Mouse (Mus musculus): ENCODE measurements around the gene Tcf19. TPM values are rescaled to one million over a fixed set of nuclear protein-coding genes. Genes with fewer than 3 reads are reported as not detected.
"Not testable (repeated sequence)": the region's sequence is repeated elsewhere in the genome, so short reads cannot be mapped to it uniquely, and the experiment has no call there.

Gene Tcf19
- polyA plus RNA-seq, 1 experiment from 2014 or later: 10.8 TPM

DNA sequence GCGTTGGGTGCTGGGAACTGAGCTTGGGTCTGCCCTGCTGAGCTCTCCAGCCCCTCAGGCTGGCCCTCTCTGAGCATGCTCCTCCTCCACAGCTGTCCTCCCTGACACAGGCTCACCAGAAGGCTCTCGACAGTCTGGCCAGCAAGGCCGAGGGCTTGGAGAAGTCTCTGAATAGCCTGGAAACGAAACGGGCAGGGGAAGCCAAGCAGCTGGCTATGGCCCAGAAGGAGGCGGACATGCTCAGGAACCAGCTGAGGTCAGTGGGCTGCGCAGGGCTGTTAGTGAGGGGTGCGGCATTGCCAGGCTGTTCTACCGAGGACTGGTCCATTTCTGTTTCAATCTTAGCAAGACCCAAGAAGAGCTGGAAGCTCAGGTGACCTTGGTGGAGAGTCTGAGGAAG, 7.7 kb upstream of the Tcf19 start:
- ATAC-seq (replicated peaks): no peak
- H3K36me3 ChIP-seq (replicated peaks): no peaks in the 10 kb centered on the region
- no peak overlapping the region for H3K4me2 ChIP-seq
- H3K4me1 ChIP-seq: no peaks in the 10 kb centered on the region
- no peak overlapping the region for H3K9ac ChIP-seq
- H3K27me3 ChIP-seq (replicated peaks): no peaks in the 10 kb centered on the region
- H3K4me3 ChIP-seq: no peak overlapping the region
- WGBS: 88% methylated on average over 9 of the region's 9 CpGs
- no peak overlapping the region for H3K27ac ChIP-seq
- no peaks in the 10 kb centered on the region for H3K9me3 ChIP-seq

DNA sequence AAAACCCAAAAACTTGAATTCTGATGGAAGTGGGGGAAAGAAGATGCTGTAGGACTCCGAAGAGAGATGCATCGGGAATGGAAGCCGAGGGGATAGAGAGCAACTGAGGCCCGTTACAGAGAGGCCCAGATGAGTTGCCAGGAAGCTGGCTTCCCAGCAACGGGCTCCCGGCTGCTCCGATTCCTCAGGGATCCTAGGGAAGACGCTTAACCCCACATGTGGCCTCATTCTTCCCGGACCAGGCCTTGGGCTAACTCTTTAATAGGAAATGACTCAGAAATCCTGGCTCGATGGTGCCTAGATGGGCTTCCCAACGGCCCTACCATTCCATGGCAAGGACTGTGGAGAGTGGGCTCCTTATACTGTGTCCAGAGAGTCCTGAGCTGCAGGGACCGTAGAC, 902 bp upstream of the Tcf19 start:
- no peak for ATAC-seq (replicated peaks)
- 9% methylated on average over 12 of the region's 12 CpGs for WGBS

GRCm38 (mm10) chr17:35515911-35516640, 548 bp downstream of the Tcf19 start:
- H3K27me3 ChIP-seq (replicated peaks): 0 out of 2 replicates have a peak, but pooled peaks cover 2% of the 10 kb centered on the region
- 7% methylated on average over 25 of the region's 25 CpGs for WGBS

More for the DNA sequence above, 902 bp upstream of the Tcf19 start:
- H3K27me3 ChIP-seq (replicated peaks): 0 out of 2 replicates have a peak, but pooled peaks cover 2% of the 10 kb centered on the region
- peak overlapping the region; percentile 62 for H3K4me3 ChIP-seq
- no peak overlapping the region for H3K27ac ChIP-seq
- H3K36me3 ChIP-seq (replicated peaks): no peaks in the 10 kb centered on the region
- H3K9ac ChIP-seq: no peak overlapping the region
- no peaks in the 10 kb centered on the region for H3K9me3 ChIP-seq
- H3K4me1 ChIP-seq: peaks cover 16% of the 10 kb centered on the region
- peak overlapping the region; percentile 89 for H3K4me2 ChIP-seq

DNA sequence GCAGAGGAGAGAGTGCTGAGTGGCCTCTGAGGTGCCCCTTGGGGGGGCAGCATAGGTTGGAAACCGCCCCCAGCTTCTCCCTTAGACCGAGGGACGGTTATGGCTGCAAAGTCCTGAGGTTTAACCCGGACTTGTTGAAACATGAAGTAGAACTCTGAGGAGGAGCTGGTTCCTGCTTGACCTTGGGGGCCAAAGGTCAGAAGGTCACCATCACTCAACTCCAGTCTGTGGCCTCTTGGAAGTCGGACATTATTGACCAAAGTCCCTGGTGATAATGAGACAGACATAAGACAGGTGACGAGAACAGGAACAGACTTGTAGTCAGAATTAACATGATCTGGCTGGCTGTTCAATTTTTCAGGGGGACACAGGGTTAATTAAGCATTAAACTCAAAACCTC, 1.9 kb downstream of the Tcf19 start:
- ATAC-seq (replicated peaks): no peak
- H3K4me1 ChIP-seq: peaks cover 16% of the 10 kb centered on the region
- H3K9me3 ChIP-seq: no peaks in the 10 kb centered on the region
- H3K9ac ChIP-seq: no peak overlapping the region
- 56% methylated on average over 6 of the region's 6 CpGs for WGBS
- H3K36me3 ChIP-seq (replicated peaks): no peaks in the 10 kb centered on the region
- H3K4me2 ChIP-seq: no peak overlapping the region
- H3K27ac ChIP-seq: no peak overlapping the region
- H3K4me3 ChIP-seq: no peak overlapping the region
- 0 out of 2 replicates have a peak, but pooled peaks cover 2% of the 10 kb centered on the region for H3K27me3 ChIP-seq (replicated peaks)

More at GRCm38 (mm10) chr17:35515911-35516640, 548 bp downstream of the Tcf19 start:
- peak overlapping the region; percentile 89 for H3K4me2 ChIP-seq
- peak overlapping the region; percentile 62 for H3K4me3 ChIP-seq
- peaks cover 16% of the 10 kb centered on the region for H3K4me1 ChIP-seq
- peak; percentile 24; the same call in 1 of the 2 replicates for ATAC-seq (replicated peaks)
- H3K9ac ChIP-seq: peak overlapping the region; percentile 27; the same call in 1 of the 2 replicates
- H3K9me3 ChIP-seq: no peaks in the 10 kb centered on the region
- H3K27ac ChIP-seq: no peak overlapping the region
- no peaks in the 10 kb centered on the region for H3K36me3 ChIP-seq (replicated peaks)

DNA sequence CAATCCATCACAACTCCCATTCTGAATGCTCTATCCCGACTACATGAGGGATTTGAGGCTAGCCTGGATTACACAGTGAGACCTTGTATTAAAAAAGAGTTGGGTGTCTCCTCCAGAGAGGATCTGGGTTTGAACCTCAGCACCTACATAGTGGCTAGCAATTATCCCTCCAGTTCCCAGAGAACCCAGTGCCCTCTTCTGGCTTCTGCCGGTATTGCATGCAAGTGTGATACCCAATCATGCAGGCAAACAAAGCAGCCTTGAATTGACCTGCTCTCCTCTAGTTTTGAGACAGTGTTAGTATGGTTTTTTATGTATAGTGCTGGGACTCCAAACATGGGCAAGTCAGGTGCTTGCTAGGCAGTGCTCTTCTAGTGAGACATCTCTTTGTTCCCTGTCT, 2.7 kb downstream of the Tcf19 start:
- ATAC-seq (replicated peaks): no peak
- no peak overlapping the region for H3K27ac ChIP-seq
- H3K4me3 ChIP-seq: no peak overlapping the region
- no peaks in the 10 kb centered on the region for H3K36me3 ChIP-seq (replicated peaks)
- WGBS: 20% methylated on average over 2 of the region's 2 CpGs
- 0 out of 2 replicates have a peak, but pooled peaks cover 2% of the 10 kb centered on the region for H3K27me3 ChIP-seq (replicated peaks)
- no peak overlapping the region for H3K4me2 ChIP-seq
- peaks cover 16% of the 10 kb centered on the region for H3K4me1 ChIP-seq
- no peak overlapping the region for H3K9ac ChIP-seq
- H3K9me3 ChIP-seq: no peaks in the 10 kb centered on the region

DNA sequence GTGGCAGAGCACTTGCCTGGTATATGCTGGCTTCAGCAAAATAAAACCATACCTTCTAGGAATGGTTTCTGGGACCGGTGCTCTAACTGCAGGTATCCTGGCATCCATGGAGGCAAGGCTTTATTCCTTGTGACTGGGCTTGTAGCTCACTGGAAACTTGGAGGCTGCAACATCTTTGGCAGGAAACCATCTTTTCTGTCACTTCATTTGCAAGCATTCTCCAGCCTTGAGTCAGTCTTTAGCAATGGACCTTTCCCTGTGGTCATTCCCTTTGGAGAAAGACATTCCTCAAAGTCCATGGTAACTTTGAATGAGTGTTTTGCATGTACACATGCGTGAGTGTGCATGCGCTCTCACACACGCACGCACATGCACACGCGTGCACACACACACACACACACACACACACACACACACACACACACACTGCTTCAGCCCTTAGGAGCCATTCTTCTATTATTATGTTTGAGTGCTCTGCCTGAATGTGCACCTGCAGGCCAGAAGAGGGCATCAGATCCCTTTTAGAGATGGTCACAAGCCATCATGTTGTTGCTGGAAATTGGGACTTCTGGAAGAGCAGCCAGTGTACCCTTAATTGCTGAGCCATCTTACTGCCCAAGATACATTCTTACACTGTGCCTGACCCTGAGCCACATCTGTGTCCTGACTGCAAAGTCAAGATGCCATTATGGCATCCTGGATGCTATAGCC, 3.6 kb downstream of the Tcf19 start:
- H3K9ac ChIP-seq: no peak overlapping the region
- no peaks in the 10 kb centered on the region for H3K9me3 ChIP-seq
- peaks cover 3% of the 10 kb centered on the region; the same call in 1 of the 2 replicates for H3K27me3 ChIP-seq (replicated peaks)
- no peaks in the 10 kb centered on the region for H3K36me3 ChIP-seq (replicated peaks)
- no peak overlapping the region for H3K4me2 ChIP-seq
- H3K4me1 ChIP-seq: peaks cover 16% of the 10 kb centered on the region
- no peak for ATAC-seq (replicated peaks)
- WGBS: 90% methylated on average over 7 of the region's 7 CpGs
- no peak overlapping the region for H3K4me3 ChIP-seq
- H3K27ac ChIP-seq: no peak overlapping the region

- no peaks in the 10 kb centered on the region for H3K4me1 ChIP-seq
- H3K4me3 ChIP-seq: no peak overlapping the region
- H3K27me3 ChIP-seq (replicated peaks): peaks cover 20% of the 10 kb centered on the region
- no peaks in the 10 kb centered on the region for H3K9me3 ChIP-seq
- H3K36me3 ChIP-seq (replicated peaks): no peaks in the 10 kb centered on the region
- no peak overlapping the region for H3K27ac ChIP-seq
- H3K9ac ChIP-seq: no peak overlapping the region
- no peak overlapping the region for H3K4me2 ChIP-seq
- WGBS: 34% methylated on average over 8 of the region's 8 CpGs
- no peak for ATAC-seq (replicated peaks)
Measured at GRCm38 (mm10) chr17:35509284-35509683, 7.3 kb downstream of the Tcf19 start.

DNA sequence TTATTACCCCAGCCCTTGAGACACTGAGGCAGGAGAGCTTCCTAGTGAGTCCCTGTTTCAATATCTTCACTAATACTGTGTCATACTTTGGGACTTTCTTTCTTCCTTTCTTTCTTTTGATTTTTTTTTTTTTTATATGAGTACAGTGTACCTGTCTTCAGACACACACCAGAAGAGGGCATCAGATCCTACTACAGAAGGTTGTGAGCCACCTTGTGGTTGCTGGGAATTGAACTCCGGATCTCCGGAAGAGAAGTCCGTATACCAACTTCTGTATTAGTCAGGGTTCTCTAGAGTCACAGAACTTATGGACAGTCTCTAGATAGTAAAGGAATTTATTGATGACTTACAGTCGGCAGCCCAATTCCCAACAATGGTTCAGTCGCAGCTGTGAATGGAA, 8.3 kb downstream of the Tcf19 start:
- H3K4me1 ChIP-seq; H3K4me2 ChIP-seq; H3K4me3 ChIP-seq; H3K9me3 ChIP-seq; H3K36me3 ChIP-seq (replicated peaks); H3K9ac ChIP-seq; H3K27ac ChIP-seq; ATAC-seq (replicated peaks): not testable (repeated sequence)
- 55% methylated on average over 5 of the region's 5 CpGs for WGBS
- peaks cover 20% of the 10 kb centered on the region for H3K27me3 ChIP-seq (replicated peaks)

DNA sequence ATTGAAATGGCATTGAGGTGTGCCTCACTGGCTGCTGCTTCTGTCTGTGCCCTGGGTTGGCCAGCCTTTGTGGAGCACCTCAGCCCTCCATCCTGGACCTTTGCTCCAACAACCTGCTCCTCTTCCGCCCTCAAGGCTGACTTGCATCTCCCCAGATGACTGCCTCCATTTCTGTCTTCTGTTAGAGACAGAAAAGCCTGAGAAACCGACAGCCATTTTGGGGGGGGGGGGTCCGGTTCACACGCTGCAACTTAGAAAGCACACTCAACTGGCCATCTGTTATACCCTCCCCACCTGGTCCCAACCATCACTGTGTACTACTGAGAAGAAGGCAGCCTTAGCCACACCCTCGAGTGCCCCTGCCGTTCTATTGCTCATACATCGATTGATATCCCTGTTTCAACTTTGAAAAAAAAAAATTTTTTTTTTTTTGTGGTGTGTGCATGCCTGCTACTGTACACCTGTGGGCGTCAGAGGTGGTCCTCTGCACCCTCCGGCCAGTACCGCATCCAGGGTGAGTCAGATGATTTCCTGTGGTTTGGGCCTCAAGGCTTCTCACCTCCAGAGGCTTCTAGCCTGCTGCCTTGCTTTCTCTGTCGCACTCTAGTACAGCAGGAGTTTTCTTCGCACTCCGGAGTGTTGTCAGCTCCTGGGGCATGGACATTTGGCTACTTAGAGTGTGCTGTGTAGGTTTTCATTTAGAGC, 8.9 kb downstream of the Tcf19 start:
- Histone ChIP-seq H3K9ac (no peak overlapping the region), H3K4me1 (no peaks in the 10 kb centered on the region), H3K4me2 (no peak overlapping the region), H3K4me3 (no peak overlapping the region), H3K27me3 (replicated peaks) (peaks cover 20% of the 10 kb centered on the region), H3K9me3 (no peaks in the 10 kb centered on the region), H3K27ac (no peak overlapping the region), H3K36me3 (replicated peaks) (no peaks in the 10 kb centered on the region)
- WGBS: 28% methylated on average over 13 of the region's 13 CpGs
- no peak for ATAC-seq (replicated peaks)

- no peaks in the 10 kb centered on the region for H3K4me1 ChIP-seq
- no peak overlapping the region for H3K4me2 ChIP-seq
- H3K9ac ChIP-seq: no peak overlapping the region
- peaks cover 20% of the 10 kb centered on the region for H3K27me3 ChIP-seq (replicated peaks)
- no peaks in the 10 kb centered on the region for H3K36me3 ChIP-seq (replicated peaks)
- no peaks in the 10 kb centered on the region for H3K9me3 ChIP-seq
- 17% methylated on average over 10 of the region's 10 CpGs for WGBS
- H3K4me3 ChIP-seq: no peak overlapping the region
- no peak for ATAC-seq (replicated peaks)
- no peak overlapping the region for H3K27ac ChIP-seq
Measured at GRCm38 (mm10) chr17:35506881-35507280, 9.7 kb downstream of the Tcf19 start.

DNA sequence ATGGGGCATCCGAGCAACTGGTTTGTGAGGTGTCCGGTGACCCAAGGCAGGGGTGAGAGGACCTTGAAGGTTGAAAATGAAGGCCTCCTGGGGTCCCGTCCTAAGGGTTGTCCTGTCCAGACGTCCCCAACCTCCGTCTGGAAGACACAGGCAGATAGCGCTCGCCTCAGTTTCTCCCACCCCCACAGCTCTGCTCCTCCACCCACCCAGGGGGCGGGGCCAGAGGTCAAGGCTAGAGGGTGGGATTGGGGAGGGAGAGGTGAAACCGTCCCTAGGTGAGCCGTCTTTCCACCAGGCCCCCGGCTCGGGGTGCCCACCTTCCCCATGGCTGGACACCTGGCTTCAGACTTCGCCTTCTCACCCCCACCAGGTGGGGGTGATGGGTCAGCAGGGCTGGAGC, 10.8 kb downstream of the Tcf19 start, which contains the start of gene Pou5f1:
TSS of gene Pou5f1 (plus strand) at position 243 of the 400 bp plus-strand sequence.
- WGBS: 30% methylated on average over 13 of the region's 13 CpGs
- no peak within 1 kb of the TSS for H3K4me2 ChIP-seq
- no peak for ATAC-seq (replicated peaks)
- no peaks in the 10 kb centered on the region for H3K4me1 ChIP-seq
- no peak within 1 kb of the TSS for H3K27ac ChIP-seq
- H3K27me3 ChIP-seq (replicated peaks): peaks cover 20% of the 10 kb centered on the region
- H3K9me3 ChIP-seq: no peaks in the 10 kb centered on the region
- H3K36me3 ChIP-seq (replicated peaks): no peaks in the 10 kb centered on the region
- H3K9ac ChIP-seq: no peak within 1 kb of the TSS
- H3K4me3 ChIP-seq: no peak within 1 kb of the TSS
